Mouse (Mus musculus) myocyte (in vitro differentiated cells): ENCODE data around the gene Fkbp1a. TPM values are rescaled to one million over a fixed set of nuclear protein-coding genes. Genes with fewer than 3 reads are reported as not detected.

Experiments
- H3K27me3 ChIP-seq: one replicate; pipeline ENCODE4 v1.6.1; 2011; ENCODE audit not compliant: control insufficient read depth, insufficient read depth, insufficient read length
- H3K36me3 ChIP-seq: one replicate; pipeline ENCODE4 v1.6.1; 2011; ENCODE audit not compliant: control insufficient read depth, insufficient read depth
- H3K4me2 ChIP-seq: one replicate; pipeline ENCODE4 v1.6.1; 2011; ENCODE audit warnings: low read depth, control low read depth
- H3K4me3 ChIP-seq: one replicate; pipeline ENCODE4 v1.5.1; 2011; ENCODE audit warnings: mild to moderate bottlenecking, control low read depth, moderate library complexity
- H3K79me2 ChIP-seq: one replicate; pipeline ENCODE4 v1.6.1; 2011; ENCODE audit not compliant: control insufficient read depth, insufficient read depth
- H3ac ChIP-seq: one replicate; pipeline ENCODE4 v1.6.1; 2011; ENCODE audit not compliant: control insufficient read depth, insufficient read length
- CEBPB ChIP-seq: IDR thresholded peaks from 2 replicates; pipeline ENCODE4 v1.6.1; 2011; ENCODE audit warnings: mild to moderate bottlenecking, moderate library complexity; ENCODE audit not compliant: poor library complexity, insufficient read depth, severe bottlenecking
- E2F4 ChIP-seq: IDR thresholded peaks from one replicate; pipeline ENCODE4 v1.6.1; 2011; ENCODE audit warnings: mild to moderate bottlenecking, control low read depth, moderate library complexity; ENCODE audit not compliant: insufficient read depth
- MAX ChIP-seq: IDR thresholded peaks from one replicate; pipeline ENCODE4 v1.6.1; 2011; ENCODE audit warnings: low read depth, mild to moderate bottlenecking, control low read depth
- MYOD1 ChIP-seq, 3 experiments: IDR thresholded peaks; one replicate each; pipeline ENCODE4 v1.6.1; 2011; ENCODE audit warnings: control low read depth in 2 of 3, low read depth in 2 of 3, mild to moderate bottlenecking in 2 of 3, moderate library complexity in 1 of 3; ENCODE audit not compliant: insufficient read length in 2 of 3, control insufficient read depth in 1 of 3
- MYOG ChIP-seq, 3 experiments: IDR thresholded peaks; one replicate each; pipeline ENCODE4 v1.6.1; 2011; ENCODE audit warnings: control low read depth in 2 of 3, low read depth in 2 of 3, mild to moderate bottlenecking in 2 of 3; ENCODE audit not compliant: insufficient read length in 2 of 3, control insufficient read depth in 1 of 3, insufficient read depth in 1 of 3
- POLR2A ChIP-seq: IDR thresholded peaks from one replicate; pipeline ENCODE4 v1.6.1; 2011; ENCODE audit warnings: low read depth, mild to moderate bottlenecking, control low read depth, moderate library complexity; ENCODE audit not compliant: insufficient read length
- POLR2AphosphoS2 ChIP-seq: IDR thresholded peaks from one replicate; pipeline ENCODE4 v1.6.1; 2011; ENCODE audit warnings: low read depth, control low read depth; ENCODE audit not compliant: insufficient read length
- REST ChIP-seq: IDR thresholded peaks from one replicate; pipeline ENCODE4 v1.6.1; 2011; ENCODE audit warnings: mild to moderate bottlenecking, control low read depth, moderate library complexity; ENCODE audit not compliant: insufficient read depth, insufficient read length
- SRF ChIP-seq: IDR thresholded peaks from one replicate; pipeline ENCODE4 v1.6.1; 2011; ENCODE audit warnings: low read depth; ENCODE audit not compliant: control insufficient read depth, insufficient read length
- TCF12 ChIP-seq: IDR thresholded peaks from one replicate; pipeline ENCODE4 v1.6.1; 2011; ENCODE audit warnings: mild to moderate bottlenecking, control low read depth; ENCODE audit not compliant: poor library complexity, insufficient read depth, severe bottlenecking
- TCF3 ChIP-seq: IDR thresholded peaks from one replicate; pipeline ENCODE4 v1.6.1; 2011; ENCODE audit warnings: low read depth, control low read depth; ENCODE audit not compliant: insufficient read length
- USF1 ChIP-seq: IDR thresholded peaks from one replicate; pipeline ENCODE4 v1.6.1; 2011; ENCODE audit warnings: low read depth, mild to moderate bottlenecking, control low read depth, moderate library complexity
- polyA plus RNA-seq: library from polyadenylated mRNA; unstranded; fragments of >200 nt; fragmentation: generic; extraction: Trizol; gene quantifications from one replicate; pipeline ENCODE4 v1.2.1, GENCODE M21; 2012; ENCODE audit warnings: missing spikeins

The Fkbp1a gene
- polyA plus RNA-seq, 1 experiment = 389 TPM

DNA sequence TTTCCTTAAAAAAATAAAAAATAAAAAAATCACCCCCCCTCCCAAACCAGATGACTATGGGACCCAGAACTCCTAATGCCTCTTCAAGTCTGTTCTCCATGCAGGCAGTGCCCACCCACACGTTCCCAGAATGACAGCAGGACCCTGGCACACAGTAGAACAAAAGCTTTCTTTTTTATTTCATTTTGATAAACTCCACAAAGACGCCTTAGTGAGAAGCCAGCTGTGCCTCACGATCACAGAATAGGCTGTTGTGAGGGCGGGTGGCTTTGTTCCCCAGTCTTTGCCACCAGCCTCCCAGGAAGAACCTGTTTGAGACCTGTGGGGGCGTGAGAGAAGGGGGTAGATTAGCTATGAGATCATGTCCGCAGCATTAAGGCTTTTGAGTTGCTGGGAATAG, 2.4 kb downstream of the Fkbp1a start:
- H3K4me3 ChIP-seq = peak overlapping the region; percentile 77
- no peak for TF ChIP-seq E2F4
- TF ChIP-seq MYOG (IDR thresholded peaks at IDR 0.05; ENCODE audit: control insufficient read depth in 1 of 3, insufficient read depth in 1 of 3, insufficient read length in 2 of 3, low read depth in 2 of 3) = no peak
- TF ChIP-seq POLR2A = peak; percentile 6
- H3K79me2 ChIP-seq = peaks cover 68% of the 10 kb centered on the region
- H3K4me2 ChIP-seq = peak overlapping the region; percentile 82
- peaks cover 22% of the 10 kb centered on the region for H3K36me3 ChIP-seq
- H3K27me3 ChIP-seq = no peaks in the 10 kb centered on the region
- no peak overlapping the region for H3ac ChIP-seq

DNA sequence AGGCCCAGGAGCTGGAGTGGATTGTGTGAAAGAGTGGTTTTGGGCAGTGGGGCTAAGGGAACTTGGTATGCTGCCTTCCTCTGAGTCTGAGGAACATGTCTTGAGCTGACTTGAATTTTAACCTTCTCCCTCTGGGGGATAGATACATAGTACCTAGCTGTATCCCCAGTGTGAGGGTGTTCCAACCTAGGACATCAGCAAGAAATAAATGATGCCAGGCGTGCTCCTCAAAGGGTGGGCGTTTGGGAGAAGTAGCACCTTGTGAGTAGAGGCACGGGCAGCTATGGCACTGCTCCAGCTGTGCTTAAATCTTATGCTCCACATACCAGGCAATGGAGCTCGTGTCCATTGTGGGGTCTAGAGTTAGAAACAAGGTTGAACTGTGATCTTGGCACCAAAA, 4.3 kb downstream of the Fkbp1a start:
- TF ChIP-seq MYOD1 (IDR thresholded peaks at IDR 0.05; ENCODE audit: control insufficient read depth in 1 of 3, insufficient read length in 2 of 3, low read depth in 2 of 3) = no peak
- TF ChIP-seq USF1 = no peak
- TF ChIP-seq REST = no peak
- TF ChIP-seq E2F4 = no peak
- no peak for TF ChIP-seq MYOG (IDR thresholded peaks at IDR 0.05; ENCODE audit: control insufficient read depth in 1 of 3, insufficient read depth in 1 of 3, insufficient read length in 2 of 3, low read depth in 2 of 3)
- TF ChIP-seq POLR2AphosphoS2 = no peak

DNA sequence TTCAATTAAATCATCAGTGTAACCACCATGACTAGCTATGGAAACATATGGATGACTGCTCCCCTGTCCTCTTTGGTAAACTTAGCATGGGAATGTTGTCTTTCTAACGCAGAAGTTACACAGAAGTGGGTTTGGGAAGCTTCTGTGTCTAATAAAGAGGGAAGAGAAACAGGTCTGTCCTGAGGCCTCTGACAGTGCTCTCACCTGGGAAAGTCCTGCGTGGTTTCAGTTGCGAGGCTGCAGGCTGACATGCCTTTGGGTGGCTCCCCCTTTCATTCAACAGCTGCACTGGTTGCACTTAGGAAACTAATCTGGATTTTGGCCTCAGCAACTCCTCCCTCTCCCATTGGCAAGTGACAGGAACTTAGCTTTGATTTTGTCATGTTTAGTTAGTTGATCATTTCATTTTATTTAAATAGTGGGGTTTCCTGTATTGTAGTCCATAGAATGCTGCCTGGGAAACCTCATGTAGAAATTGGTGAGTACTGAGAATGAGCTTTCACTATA, 7.4 kb downstream of the Fkbp1a start:
- peaks cover 41% of the 10 kb centered on the region for H3K36me3 ChIP-seq
- no peak overlapping the region for H3ac ChIP-seq
- H3K4me3 ChIP-seq = no peak overlapping the region
- H3K27me3 ChIP-seq = no peaks in the 10 kb centered on the region
- TF ChIP-seq POLR2A (no peak), SRF (no peak), USF1 (no peak), TCF12 (no peak), REST (no peak), CEBPB (no peak), MAX (no peak), MYOG (IDR thresholded peaks at IDR 0.05; ENCODE audit: control insufficient read depth in 1 of 3, insufficient read depth in 1 of 3, insufficient read length in 2 of 3, low read depth in 2 of 3) (no peak), POLR2AphosphoS2 (no peak), TCF3 (no peak), MYOD1 (IDR thresholded peaks at IDR 0.05; ENCODE audit: control insufficient read depth in 1 of 3, insufficient read length in 2 of 3, low read depth in 2 of 3) (no peak), E2F4 (no peak)
- no peak overlapping the region for H3K4me2 ChIP-seq
- peaks cover 98% of the 10 kb centered on the region for H3K79me2 ChIP-seq

More for the DNA sequence above, 4.3 kb downstream of the Fkbp1a start:
- Histone ChIP-seq H3K4me2 (no peak overlapping the region), H3K27me3 (no peaks in the 10 kb centered on the region), H3ac (no peak overlapping the region), H3K36me3 (peaks cover 34% of the 10 kb centered on the region), H3K4me3 (no peak overlapping the region), H3K79me2 (peaks cover 87% of the 10 kb centered on the region)

DNA sequence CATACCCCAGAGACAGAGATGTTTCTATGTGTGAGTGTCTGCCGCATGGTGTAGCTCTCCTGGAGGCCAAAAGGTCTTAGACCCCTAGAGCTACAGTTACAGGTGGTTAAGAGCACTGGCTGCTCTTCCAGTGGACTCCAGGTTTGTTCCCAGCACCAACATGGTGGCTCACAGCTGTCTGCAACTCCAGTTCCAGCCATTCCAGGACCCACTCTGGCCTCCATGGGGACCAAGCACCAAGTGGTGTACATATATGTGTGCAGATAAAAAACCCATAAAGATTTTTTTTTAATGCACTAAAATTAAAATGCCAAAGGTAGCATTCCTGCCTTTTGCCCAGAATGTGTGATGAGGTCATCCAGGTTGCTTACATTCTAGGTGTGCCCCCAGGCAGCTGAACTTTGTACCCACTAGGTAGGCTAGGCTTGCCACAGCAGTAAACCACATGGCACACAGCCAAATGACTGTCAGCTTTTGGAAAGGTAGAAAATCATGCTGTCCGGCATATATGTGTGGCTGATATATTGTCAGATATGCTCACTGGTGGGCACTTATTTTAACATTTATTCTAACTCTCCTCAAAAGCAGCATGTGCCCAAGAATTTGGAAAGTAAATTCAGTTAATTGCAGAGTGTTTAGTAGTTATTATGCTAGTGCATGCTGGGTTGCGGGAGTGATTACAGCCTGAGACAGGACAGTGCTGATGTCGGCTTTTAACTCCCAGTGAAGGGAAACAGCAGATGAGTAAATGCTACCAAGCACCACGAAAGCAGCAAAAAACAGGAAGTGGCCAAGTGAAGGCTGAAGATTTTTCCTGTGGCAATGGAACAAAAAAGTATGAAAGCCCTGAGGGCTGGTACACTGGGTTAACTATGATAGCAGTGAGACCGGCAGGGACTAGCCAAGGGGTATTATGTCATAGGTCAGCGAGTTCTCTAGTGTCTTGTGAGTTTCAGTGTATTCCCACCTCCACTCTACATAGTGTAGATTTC, 20.9 kb downstream of the Fkbp1a start:
- Histone ChIP-seq H3K4me3 (no peak overlapping the region), H3K36me3 (peaks cover 62% of the 10 kb centered on the region), H3K27me3 (no peaks in the 10 kb centered on the region), H3K4me2 (no peak overlapping the region), H3ac (no peak overlapping the region), H3K79me2 (no peaks in the 10 kb centered on the region)
- TF ChIP-seq MYOD1 (IDR thresholded peaks at IDR 0.05; ENCODE audit: control insufficient read depth in 1 of 3, insufficient read length in 2 of 3, low read depth in 2 of 3) = no peak
- TF ChIP-seq USF1 = no peak
- TF ChIP-seq REST = no peak

DNA sequence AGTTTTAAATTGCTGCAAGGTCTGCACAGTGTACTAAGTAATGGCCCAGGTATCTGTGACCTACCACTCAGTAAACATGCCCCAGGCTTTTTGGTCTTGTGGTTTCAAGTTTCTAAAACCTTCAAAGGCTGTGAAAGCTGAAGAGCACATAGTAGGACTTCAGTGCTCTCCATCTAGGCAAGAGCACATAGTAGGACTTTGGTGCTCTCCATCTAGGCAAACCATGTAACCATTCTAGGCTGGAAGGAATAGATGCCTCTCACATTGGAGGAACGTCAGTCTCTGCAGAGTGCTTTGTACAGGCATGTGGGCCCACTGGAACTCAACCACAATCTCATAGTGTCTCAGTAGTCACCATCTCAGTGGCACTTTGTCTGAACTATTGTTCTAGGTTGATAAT, 21.7 kb downstream of the Fkbp1a start:
- Histone ChIP-seq H3ac (no peak overlapping the region), H3K79me2 (no peaks in the 10 kb centered on the region), H3K36me3 (peaks cover 56% of the 10 kb centered on the region), H3K27me3 (no peaks in the 10 kb centered on the region), H3K4me2 (no peak overlapping the region), H3K4me3 (no peak overlapping the region)
- no peak for TF ChIP-seq USF1
- TF ChIP-seq POLR2AphosphoS2 = no peak
- TF ChIP-seq MYOG (IDR thresholded peaks at IDR 0.05; ENCODE audit: control insufficient read depth in 1 of 3, insufficient read depth in 1 of 3, insufficient read length in 2 of 3, low read depth in 2 of 3) = no peak
- no peak for TF ChIP-seq MYOD1 (IDR thresholded peaks at IDR 0.05; ENCODE audit: control insufficient read depth in 1 of 3, insufficient read length in 2 of 3, low read depth in 2 of 3)
- no peak for TF ChIP-seq E2F4
- no peak for TF ChIP-seq CEBPB
- no peak for TF ChIP-seq POLR2A
- no peak for TF ChIP-seq TCF3
- no peak for TF ChIP-seq TCF12
- TF ChIP-seq REST = no peak
- TF ChIP-seq MAX = no peak
